Mouse (Mus musculus) embryonic facial prominence, embryonic 10.5 days (tissue): ENCODE results near the gene Ryr1. TPM values are rescaled to one million over a fixed set of nuclear protein-coding genes. Genes with fewer than 3 reads are reported as not detected.
"Not testable (repeated sequence)": the region's sequence is repeated elsewhere in the genome, so short reads cannot be mapped to it uniquely, and the experiment has no call there.

Experiments used
- DNase-seq: peaks from one replicate; pipeline ENCODE4 v3.0.0-alpha.2; 2017; ENCODE audit warnings: low spot score
- H3K27ac ChIP-seq: fragments of 300-500 bp; sonication (generic); replicated peaks from 2 replicates; pipeline ENCODE4 v1.5.1; 2016; ENCODE audit warnings: mild to moderate bottlenecking
- H3K27me3 ChIP-seq: fragments of 300-500 bp; sonication (generic); replicated peaks from 2 replicates; pipeline ENCODE4 v1.6.1; 2016; ENCODE audit warnings: low read depth, mild to moderate bottlenecking; ENCODE audit not compliant: poor library complexity, severe bottlenecking
- H3K36me3 ChIP-seq: fragments of 300-500 bp; sonication (generic); replicated peaks from 2 replicates; pipeline ENCODE4 v1.6.1; 2016; ENCODE audit warnings: mild to moderate bottlenecking, moderate library complexity
- H3K4me1 ChIP-seq: fragments of 300-500 bp; sonication (generic); 2 replicates; pipeline ENCODE4 v1.6.1; 2016
- H3K4me3 ChIP-seq: fragments of 300-500 bp; sonication (generic); 2 replicates; pipeline ENCODE4 v1.5.1; 2016; ENCODE audit warnings: mild to moderate bottlenecking, moderate library complexity
- H3K9me3 ChIP-seq: fragments of 300-500 bp; sonication (generic); 2 replicates; pipeline ENCODE4 v1.6.1; 2016; ENCODE audit warnings: mild to moderate bottlenecking
- WGBS: fragments of 180-500 bp; shearing (Covaris S2); methylation state at CpG from one replicate; pipeline ENCODE4 v1.1.7; 2016; 5-methylcytosine and 5-hydroxymethylcytosine counted together
- polyA plus RNA-seq: library from polyadenylated mRNA; unstranded; fragments of >200 nt; fragmentation: Nextera tagmentation; extraction: Ambion mirVana; gene quantifications from 2 replicates; pipeline ENCODE4 v1.2.1, GENCODE M21; 2016

Ryr1 gene
- polyA plus RNA-seq, 1 experiment from 2014 or later = 1.8 TPM

DNA sequence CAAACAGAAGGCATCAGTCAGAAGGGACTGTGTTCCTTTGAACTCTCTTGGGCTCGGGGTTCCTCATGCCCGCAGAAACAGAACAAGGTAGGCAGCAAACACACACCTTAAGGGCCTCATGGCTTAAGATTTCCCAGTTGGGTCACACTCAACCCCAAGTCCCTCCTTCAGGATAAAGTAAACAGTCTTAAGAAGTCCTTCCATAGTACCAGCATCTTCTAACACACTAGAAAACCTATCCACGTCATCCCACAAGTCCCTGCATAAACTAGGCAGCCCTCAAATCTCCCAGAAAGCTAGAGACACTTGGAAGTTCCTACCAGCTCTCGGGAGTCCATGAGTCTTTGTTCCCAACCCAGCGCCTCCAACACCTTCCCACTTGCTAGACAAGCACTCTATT is 37.3 kb upstream of the Ryr1 start:
- DNase-seq = no peak
- peaks cover 32% of the 10 kb centered on the region for H3K36me3 ChIP-seq

DNA sequence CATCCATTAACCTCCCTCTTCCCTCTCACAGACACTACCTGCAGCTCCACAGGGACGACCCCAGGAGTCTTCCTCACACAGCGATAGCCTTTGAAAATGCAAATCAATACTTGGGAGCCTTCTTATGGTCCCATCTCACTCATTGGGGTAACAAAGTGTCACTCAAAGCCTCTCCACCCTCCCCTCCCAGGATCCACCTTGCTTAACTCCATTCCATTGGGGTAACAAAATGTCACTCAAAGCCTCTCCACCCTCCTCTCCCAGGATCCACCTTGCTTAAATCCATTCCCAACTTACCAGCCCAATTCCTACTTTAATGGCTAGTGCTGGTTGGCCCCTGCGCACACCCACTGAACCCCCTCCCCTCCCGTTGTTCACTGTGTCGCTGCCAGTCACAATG is 33.3 kb upstream of the Ryr1 start:
- Histone ChIP-seq H3K36me3 (peaks cover 26% of the 10 kb centered on the region), H3K4me3 (no peak overlapping the region), H3K27ac (no peak overlapping the region), H3K4me1 (peaks cover 37% of the 10 kb centered on the region), H3K27me3 (peaks cover 49% of the 10 kb centered on the region), H3K9me3 (no peaks in the 10 kb centered on the region)
- DNase-seq = no peak
- under 1% methylated on average over 5 of the region's 5 CpGs for WGBS

More for the DNA sequence above, 37.3 kb upstream of the Ryr1 start:
- peaks cover 51% of the 10 kb centered on the region for H3K27me3 ChIP-seq
- H3K4me1 ChIP-seq = peaks cover 28% of the 10 kb centered on the region
- no peaks in the 10 kb centered on the region for H3K9me3 ChIP-seq
- peak overlapping the region; percentile 16; the same call in 1 of the 2 replicates for H3K4me3 ChIP-seq
- WGBS = 80% methylated on average over 5 of the region's 5 CpGs
- no peak overlapping the region for H3K27ac ChIP-seq

GRCm38 (mm10) chr7:29155838-29156782 is 31.1 kb upstream of the Ryr1 start, which contains the start of gene Fam98c:
Gene Fam98c, minus strand, starts transcription at chr7:29156234.
- Histone ChIP-seq H3K9me3 (no peaks in the 10 kb centered on the region), H3K4me3 (peak within 1 kb of the TSS; percentile 74), H3K4me1 (peaks cover 21% of the 10 kb centered on the region), H3K27ac (peak within 1 kb of the TSS; percentile 83), H3K27me3 (peaks cover 42% of the 10 kb centered on the region), H3K36me3 (peaks cover 11% of the 10 kb centered on the region; the same call in 1 of the 2 replicates)
- peak; percentile 89 for DNase-seq
- 4% methylated on average over 68 of the region's 68 CpGs for WGBS

- DNase-seq = peak; percentile 91
- peak overlapping the region; percentile 74 for H3K4me3 ChIP-seq
- H3K27me3 ChIP-seq = peaks cover 37% of the 10 kb centered on the region
- peaks cover 6% of the 10 kb centered on the region; the same call in 1 of the 2 replicates for H3K36me3 ChIP-seq
- peak overlapping the region; percentile 83 for H3K27ac ChIP-seq
- H3K9me3 ChIP-seq = no peaks in the 10 kb centered on the region
- 7% methylated on average over 37 of the region's 37 CpGs for WGBS
- H3K4me1 ChIP-seq = peaks cover 21% of the 10 kb centered on the region
Measured at GRCm38 (mm10) chr7:29155196-29155837, 30.3 kb upstream of the Ryr1 start.

GRCm38 (mm10) chr7:29154018-29154720 is 29.2 kb upstream of the Ryr1 start:
- no peaks in the 10 kb centered on the region for H3K9me3 ChIP-seq
- no peak overlapping the region for H3K4me3 ChIP-seq
- H3K27ac ChIP-seq = no peak overlapping the region
- DNase-seq = no peak
- H3K4me1 ChIP-seq = peaks cover 20% of the 10 kb centered on the region
- H3K27me3 ChIP-seq = peaks cover 25% of the 10 kb centered on the region
- WGBS = 96% methylated on average over 14 of the region's 14 CpGs
- H3K36me3 ChIP-seq = peaks cover 6% of the 10 kb centered on the region; the same call in 1 of the 2 replicates

DNA sequence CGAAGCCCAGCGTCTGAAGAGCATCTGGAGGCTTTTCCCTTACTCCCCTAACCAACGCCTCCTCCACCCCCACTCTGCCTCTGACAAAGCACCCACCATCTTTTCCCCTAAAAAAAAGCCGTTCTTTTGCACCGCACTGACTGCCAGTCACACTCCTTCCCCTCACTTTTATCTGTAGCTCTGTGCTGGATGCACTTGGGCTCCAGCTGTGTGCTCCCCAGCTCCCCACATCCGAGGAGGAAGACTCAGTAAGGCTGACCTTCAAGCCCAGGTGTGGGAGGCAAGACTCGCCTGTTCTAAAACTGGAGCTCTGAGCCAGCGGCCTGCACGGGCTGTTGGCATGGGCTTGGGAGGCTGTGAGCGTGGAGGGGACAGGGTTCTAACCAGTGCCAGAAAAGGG is 26.5 kb upstream of the Ryr1 start:
- DNase-seq = no peak
- 72% methylated on average over 10 of the region's 10 CpGs for WGBS

GRCm38 (mm10) chr7:29148771-29149170 is 23.8 kb upstream of the Ryr1 start:
- Histone ChIP-seq H3K27me3 (no peaks in the 10 kb centered on the region), H3K9me3 (no peaks in the 10 kb centered on the region), H3K4me3 (no peak overlapping the region), H3K4me1 (peaks cover 10% of the 10 kb centered on the region), H3K36me3 (no peaks in the 10 kb centered on the region), H3K27ac (no peak overlapping the region)
- DNase-seq = no peak
- 90% methylated on average over 15 of the region's 15 CpGs for WGBS

More for the DNA sequence above, 26.5 kb upstream of the Ryr1 start:
- Histone ChIP-seq H3K27ac (no peak overlapping the region), H3K27me3 (0 out of 2 replicates have a peak, but pooled peaks cover 5% of the 10 kb centered on the region), H3K9me3 (no peaks in the 10 kb centered on the region), H3K36me3 (peaks cover 6% of the 10 kb centered on the region; the same call in 1 of the 2 replicates), H3K4me3 (no peak overlapping the region), H3K4me1 (peaks cover 22% of the 10 kb centered on the region)

DNA sequence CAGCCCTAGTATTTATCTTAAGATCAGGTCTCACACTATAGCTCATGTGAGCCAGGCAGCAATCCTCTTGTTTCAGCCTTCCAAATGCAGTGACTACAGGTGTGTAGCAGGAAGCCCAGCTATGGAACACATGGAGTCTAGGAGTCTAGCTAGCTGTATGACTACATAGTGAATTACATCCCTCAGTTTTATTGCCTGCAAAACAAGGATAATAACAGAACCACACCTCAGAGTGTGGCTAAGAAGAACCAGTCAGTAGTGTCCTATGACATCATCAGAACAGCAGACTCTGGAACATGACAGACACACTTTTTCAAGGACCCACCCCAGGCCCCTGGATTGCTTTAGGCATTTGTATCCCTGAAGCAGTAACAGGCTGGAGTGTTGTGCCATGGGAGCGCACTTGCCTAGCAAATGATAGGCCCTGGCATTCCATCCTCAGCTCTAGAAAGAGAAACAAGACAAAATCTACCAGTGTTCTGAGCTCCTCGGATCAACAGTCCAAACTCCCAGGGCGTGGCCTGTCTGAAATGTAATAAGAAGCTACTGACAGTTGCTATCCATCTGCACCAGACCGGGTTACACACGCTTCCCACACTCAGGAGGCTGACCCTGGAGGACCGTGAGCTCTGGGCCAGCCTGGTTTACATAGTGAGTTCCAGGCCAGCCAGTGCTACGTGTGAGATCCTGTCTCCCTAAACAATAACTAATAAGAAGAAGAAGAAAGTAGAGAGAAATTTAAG is 21.8 kb upstream of the Ryr1 start:
- peaks cover 10% of the 10 kb centered on the region for H3K4me1 ChIP-seq
- 84% methylated on average over 7 of the region's 7 CpGs for WGBS

DNA sequence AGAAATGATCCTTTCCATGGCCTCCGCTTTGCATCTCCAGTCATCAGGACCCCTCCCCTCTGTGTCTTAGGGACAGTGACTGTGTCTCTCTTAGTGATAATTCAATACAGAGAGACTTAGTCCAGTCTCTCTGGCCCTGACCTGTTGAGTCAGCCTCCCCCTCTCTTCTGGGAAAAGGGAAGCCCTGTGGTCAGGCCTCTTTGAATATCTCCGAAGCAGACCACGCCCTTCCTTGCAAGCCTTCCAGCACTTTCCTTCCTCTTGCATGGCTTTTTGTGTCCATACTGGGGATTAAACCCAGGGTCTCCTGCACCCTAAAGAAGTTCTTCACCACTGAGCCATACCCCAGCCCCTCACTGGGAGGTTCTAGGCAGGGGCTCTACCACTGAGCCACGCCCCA is 19.0 kb upstream of the Ryr1 start:
- no peaks in the 10 kb centered on the region for H3K27me3 ChIP-seq
- no peak overlapping the region for H3K27ac ChIP-seq
- H3K36me3 ChIP-seq = no peaks in the 10 kb centered on the region
- DNase-seq = no peak
- no peaks in the 10 kb centered on the region for H3K9me3 ChIP-seq
- WGBS = 96% methylated on average over 4 of the region's 4 CpGs
- no peak overlapping the region for H3K4me3 ChIP-seq
- peaks cover 10% of the 10 kb centered on the region for H3K4me1 ChIP-seq

More for the DNA sequence above, 21.8 kb upstream of the Ryr1 start:
- no peaks in the 10 kb centered on the region for H3K9me3 ChIP-seq
- no peak overlapping the region for H3K27ac ChIP-seq
- no peak overlapping the region for H3K4me3 ChIP-seq
- DNase-seq = no peak
- no peaks in the 10 kb centered on the region for H3K36me3 ChIP-seq
- no peaks in the 10 kb centered on the region for H3K27me3 ChIP-seq

- WGBS = 84% methylated on average over 8 of the region's 8 CpGs
Measured at GRCm38 (mm10) chr7:29141416-29141815, 16.4 kb upstream of the Ryr1 start.

GRCm38 (mm10) chr7:29139237-29139636 is 14.3 kb upstream of the Ryr1 start:
- Histone ChIP-seq H3K27me3 (peaks cover 20% of the 10 kb centered on the region; the same call in 1 of the 2 replicates), H3K4me1 (peaks cover 22% of the 10 kb centered on the region)
- not testable (repeated sequence) for H3K9me3 ChIP-seq, H3K36me3 ChIP-seq, DNase-seq, H3K4me3 ChIP-seq, H3K27ac ChIP-seq
- WGBS = 90% methylated on average over 3 of the region's 4 CpGs

More at GRCm38 (mm10) chr7:29141416-29141815, 16.4 kb upstream of the Ryr1 start:
- Histone ChIP-seq H3K36me3 (no peaks in the 10 kb centered on the region), H3K9me3 (no peaks in the 10 kb centered on the region), H3K4me1 (peaks cover 4% of the 10 kb centered on the region), H3K4me3 (no peak overlapping the region), H3K27me3 (peaks cover 9% of the 10 kb centered on the region; the same call in 1 of the 2 replicates), H3K27ac (no peak overlapping the region)
- no peak for DNase-seq
